Mouse (Mus musculus): ENCODE measurements around the gene Eml5. TPM values are rescaled to one million over a fixed set of nuclear protein-coding genes. Genes with fewer than 3 reads are reported as not detected.
A peak's percentile ranks its signal among the peaks of the same experiment; 100 is the strongest.

The Eml5 gene
- polyA plus RNA-seq, 1 experiment: 1.8 TPM

- Histone ChIP-seq H3K36me3 (ENCODE audit: control insufficient read depth, insufficient read depth) (no peaks in the 10 kb centered on the region), H3K27me3 (ENCODE audit: control insufficient read depth, insufficient read depth, insufficient read length) (no peaks in the 10 kb centered on the region), H3K79me2 (ENCODE audit: control insufficient read depth, insufficient read depth) (no peaks in the 10 kb centered on the region), H3K4me3 (ENCODE audit: insufficient read depth, poor library complexity, severe bottlenecking) (no peak overlapping the region), H3ac (ENCODE audit: control insufficient read depth, insufficient read length, low read depth) (no peak overlapping the region), H3K79me3 (ENCODE audit: low read depth) (no peaks in the 10 kb centered on the region)
- TF ChIP-seq CTCF (IDR thresholded peaks at IDR 0.05; ENCODE audit: control insufficient read depth, insufficient read depth, insufficient read length) (no peak), MAX (IDR thresholded peaks at IDR 0.05) (no peak)
Observed at GRCm38 (mm10) chr12:98910096-98910495, 8.8 kb upstream of the Eml5 start.

- Histone ChIP-seq H3ac (ENCODE audit: control insufficient read depth, insufficient read length, low read depth) (no peak overlapping the region), H3K36me3 (ENCODE audit: control insufficient read depth, insufficient read depth) (no peaks in the 10 kb centered on the region), H3K27me3 (ENCODE audit: control insufficient read depth, insufficient read depth, insufficient read length) (no peaks in the 10 kb centered on the region), H3K79me2 (ENCODE audit: control insufficient read depth, insufficient read depth) (no peaks in the 10 kb centered on the region), H3K4me3 (ENCODE audit: insufficient read depth, poor library complexity, severe bottlenecking) (no peak overlapping the region), H3K79me3 (ENCODE audit: low read depth) (no peaks in the 10 kb centered on the region)
- TF ChIP-seq CTCF (IDR thresholded peaks at IDR 0.05; ENCODE audit: control insufficient read depth, insufficient read depth, insufficient read length) (no peak), FOSL1 (IDR thresholded peaks at IDR 0.05; ENCODE audit: insufficient read depth, low read length, poor library complexity, severe bottlenecking) (no peak), MYOG (IDR thresholded peaks at IDR 0.05; ENCODE audit: control insufficient read depth, extremely low read depth, insufficient read length) (no peak), MAX (IDR thresholded peaks at IDR 0.05) (no peak), CEBPB (IDR thresholded peaks at IDR 0.05; ENCODE audit: low read depth) (no peak), USF1 (IDR thresholded peaks at IDR 0.05; ENCODE audit: low read depth) (no peak), MYOD1 (IDR thresholded peaks at IDR 0.05; ENCODE audit: control insufficient read depth, insufficient read length, low read depth) (no peak)
Observed at GRCm38 (mm10) chr12:98905466-98905865, 4.2 kb upstream of the Eml5 start.

GRCm38 (mm10) chr12:98900341-98900880 lies 873 bp downstream of the Eml5 start:
- peak overlapping the region; percentile 34 for H3K4me3 ChIP-seq (ENCODE audit: insufficient read depth, poor library complexity, severe bottlenecking)
- no peaks in the 10 kb centered on the region for H3K27me3 ChIP-seq (ENCODE audit: control insufficient read depth, insufficient read depth, insufficient read length)
- peak overlapping the region; percentile 78 for H3ac ChIP-seq (ENCODE audit: control insufficient read depth, insufficient read length, low read depth)
- H3K79me2 ChIP-seq (ENCODE audit: control insufficient read depth, insufficient read depth): no peaks in the 10 kb centered on the region
- TF ChIP-seq MYOG (IDR thresholded peaks at IDR 0.05; ENCODE audit: control insufficient read depth, extremely low read depth, insufficient read length) (no peak), FOSL1 (IDR thresholded peaks at IDR 0.05; ENCODE audit: insufficient read depth, low read length, poor library complexity, severe bottlenecking) (no peak), MAX (IDR thresholded peaks at IDR 0.05) (no peak), USF1 (IDR thresholded peaks at IDR 0.05; ENCODE audit: low read depth) (no peak), CTCF (IDR thresholded peaks at IDR 0.05; ENCODE audit: control insufficient read depth, insufficient read depth, insufficient read length) (no peak), MYOD1 (IDR thresholded peaks at IDR 0.05; ENCODE audit: control insufficient read depth, insufficient read length, low read depth) (no peak), CEBPB (IDR thresholded peaks at IDR 0.05; ENCODE audit: low read depth) (no peak)
- no peaks in the 10 kb centered on the region for H3K79me3 ChIP-seq (ENCODE audit: low read depth)
- no peaks in the 10 kb centered on the region for H3K36me3 ChIP-seq (ENCODE audit: control insufficient read depth, insufficient read depth)

GRCm38 (mm10) chr12:98899676-98900075 lies 1.6 kb downstream of the Eml5 start:
- Histone ChIP-seq H3K36me3 (ENCODE audit: control insufficient read depth, insufficient read depth) (no peaks in the 10 kb centered on the region), H3K4me3 (ENCODE audit: insufficient read depth, poor library complexity, severe bottlenecking) (no peak overlapping the region), H3K79me2 (ENCODE audit: control insufficient read depth, insufficient read depth) (no peaks in the 10 kb centered on the region), H3ac (ENCODE audit: control insufficient read depth, insufficient read length, low read depth) (no peak overlapping the region), H3K79me3 (ENCODE audit: low read depth) (no peaks in the 10 kb centered on the region), H3K27me3 (ENCODE audit: control insufficient read depth, insufficient read depth, insufficient read length) (no peaks in the 10 kb centered on the region)
- no peak for TF ChIP-seq MYOG (IDR thresholded peaks at IDR 0.05; ENCODE audit: control insufficient read depth, extremely low read depth, insufficient read length)

GRCm38 (mm10) chr12:98896761-98897160 lies 4.5 kb downstream of the Eml5 start:
- H3K36me3 ChIP-seq (ENCODE audit: control insufficient read depth, insufficient read depth): no peaks in the 10 kb centered on the region
- no peaks in the 10 kb centered on the region for H3K79me3 ChIP-seq (ENCODE audit: low read depth)
- no peak overlapping the region for H3ac ChIP-seq (ENCODE audit: control insufficient read depth, insufficient read length, low read depth)
- no peak overlapping the region for H3K4me3 ChIP-seq (ENCODE audit: insufficient read depth, poor library complexity, severe bottlenecking)
- H3K79me2 ChIP-seq (ENCODE audit: control insufficient read depth, insufficient read depth): no peaks in the 10 kb centered on the region
- no peaks in the 10 kb centered on the region for H3K27me3 ChIP-seq (ENCODE audit: control insufficient read depth, insufficient read depth, insufficient read length)
- TF ChIP-seq CEBPB (IDR thresholded peaks at IDR 0.05; ENCODE audit: low read depth) (no peak), MYOD1 (IDR thresholded peaks at IDR 0.05; ENCODE audit: control insufficient read depth, insufficient read length, low read depth) (no peak), USF1 (IDR thresholded peaks at IDR 0.05; ENCODE audit: low read depth) (no peak), MAX (IDR thresholded peaks at IDR 0.05) (no peak), CTCF (IDR thresholded peaks at IDR 0.05; ENCODE audit: control insufficient read depth, insufficient read depth, insufficient read length) (no peak), FOSL1 (IDR thresholded peaks at IDR 0.05; ENCODE audit: insufficient read depth, low read length, poor library complexity, severe bottlenecking) (no peak), MYOG (IDR thresholded peaks at IDR 0.05; ENCODE audit: control insufficient read depth, extremely low read depth, insufficient read length) (no peak)

GRCm38 (mm10) chr12:98884515-98884914 lies 16.8 kb downstream of the Eml5 start:
- TF ChIP-seq MYOD1 (IDR thresholded peaks at IDR 0.05; ENCODE audit: control insufficient read depth, insufficient read length, low read depth) (no peak), USF1 (IDR thresholded peaks at IDR 0.05; ENCODE audit: low read depth) (no peak), MAX (IDR thresholded peaks at IDR 0.05) (no peak), FOSL1 (IDR thresholded peaks at IDR 0.05; ENCODE audit: insufficient read depth, low read length, poor library complexity, severe bottlenecking) (no peak), MYOG (IDR thresholded peaks at IDR 0.05; ENCODE audit: control insufficient read depth, extremely low read depth, insufficient read length) (no peak)
- H3K4me3 ChIP-seq (ENCODE audit: insufficient read depth, poor library complexity, severe bottlenecking): no peak overlapping the region
- no peaks in the 10 kb centered on the region for H3K27me3 ChIP-seq (ENCODE audit: control insufficient read depth, insufficient read depth, insufficient read length)
- H3K79me2 ChIP-seq (ENCODE audit: control insufficient read depth, insufficient read depth): no peaks in the 10 kb centered on the region
- H3K36me3 ChIP-seq (ENCODE audit: control insufficient read depth, insufficient read depth): no peaks in the 10 kb centered on the region
- H3ac ChIP-seq (ENCODE audit: control insufficient read depth, insufficient read length, low read depth): no peak overlapping the region
- no peaks in the 10 kb centered on the region for H3K79me3 ChIP-seq (ENCODE audit: low read depth)
